Mouse (Mus musculus) kidney, embryonic 14.5 days (tissue): ENCODE data around the gene Nup88. TPM values are rescaled to one million over a fixed set of nuclear protein-coding genes. Genes with fewer than 3 reads are reported as not detected.
"Not testable (repeated sequence)": the region's sequence is repeated elsewhere in the genome, so short reads cannot be mapped to it uniquely, and the experiment has no call there.

ENCODE experiments used
- ATAC-seq: fragments of 200-750 bp; cut with Nextera tagmentation; 2 replicates; pipeline ENCODE4 v1.8.0; 2017; ENCODE audit warnings: moderate number of reproducible peaks, mild to moderate bottlenecking, moderate TSS enrichment, moderate library complexity; ENCODE audit not compliant: low FRiP score, low TSS enrichment
- H3K27ac ChIP-seq: fragments of 300-500 bp; sonication (generic); 2 replicates; pipeline ENCODE4 v1.5.1; 2014; ENCODE audit warnings: low read depth, mild to moderate bottlenecking, low read length, moderate library complexity, mixed read lengths
- H3K27me3 ChIP-seq: fragments of 300-500 bp; sonication (generic); 2 replicates; pipeline ENCODE4 v1.6.1; 2014; ENCODE audit warnings: mild to moderate bottlenecking, low read length; ENCODE audit not compliant: control insufficient read depth, insufficient read depth
- H3K36me3 ChIP-seq: fragments of 300-500 bp; sonication (generic); 2 replicates; pipeline ENCODE4 v1.6.1; 2014; ENCODE audit warnings: low read length, mixed read lengths; ENCODE audit not compliant: control insufficient read depth, insufficient read depth
- H3K4me1 ChIP-seq: fragments of 300-500 bp; sonication (generic); 2 replicates; pipeline ENCODE4 v1.6.1; 2014; ENCODE audit warnings: low read length, mixed read lengths; ENCODE audit not compliant: control insufficient read depth, insufficient read depth
- H3K4me2 ChIP-seq: fragments of 300-500 bp; sonication (generic); replicated peaks from 2 replicates; pipeline ENCODE4 v1.6.1; 2014; ENCODE audit warnings: low read depth, mild to moderate bottlenecking, low read length
- H3K4me3 ChIP-seq: fragments of 300-500 bp; sonication (generic); 2 replicates; pipeline ENCODE4 v1.5.1; 2014; ENCODE audit warnings: mild to moderate bottlenecking, low read length
- H3K9ac ChIP-seq: fragments of 300-500 bp; sonication (generic); 2 replicates; pipeline ENCODE4 v1.6.1; 2014; ENCODE audit warnings: low read depth, mild to moderate bottlenecking, low read length, moderate library complexity
- H3K9me3 ChIP-seq: fragments of 300-500 bp; sonication (generic); 2 replicates; pipeline ENCODE4 v1.6.1; 2016; ENCODE audit warnings: low read length; ENCODE audit not compliant: control insufficient read depth
- WGBS: fragments of 180-500 bp; shearing (Covaris S2); extraction: QIAGEN DNeasy Blood & Tissue Kit; methylation state at CpG from one replicate; pipeline ENCODE4 v1.1.7; 2014; 5-methylcytosine and 5-hydroxymethylcytosine counted together
- polyA plus RNA-seq: library from polyadenylated mRNA; unstranded; fragments of >200 nt; fragmentation: Nextera tagmentation; extraction: Ambion mirVana; gene quantifications from 2 replicates; pipeline ENCODE4 v1.2.1, GENCODE M21; 2014

Nup88 gene
- polyA plus RNA-seq, 1 experiment from 2014 or later: 142 TPM

DNA sequence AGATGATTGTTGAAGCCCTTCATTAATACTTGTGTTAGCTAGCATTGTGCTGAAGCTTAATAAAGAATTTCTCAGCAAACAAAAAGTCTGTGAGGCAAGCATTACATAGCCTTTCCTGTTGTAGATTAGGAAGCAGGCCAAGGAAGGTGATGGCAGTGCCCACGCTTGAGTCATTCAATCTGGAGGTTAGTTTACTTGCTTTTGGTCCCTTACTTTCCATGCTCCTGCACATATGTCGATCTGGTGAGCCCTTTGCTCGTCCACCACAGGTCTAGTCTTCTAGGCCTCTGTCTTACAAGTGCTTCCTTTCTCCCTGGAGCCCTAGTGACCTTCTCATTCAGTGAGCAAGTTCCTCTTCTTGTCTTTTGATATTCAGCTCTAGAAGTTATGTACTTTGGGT lies 63.1 kb downstream of the Nup88 start:
- Histone ChIP-seq H3K4me2 (no peak overlapping the region), H3K27me3 (no peaks in the 10 kb centered on the region), H3K9ac (no peak overlapping the region), H3K9me3 (no peaks in the 10 kb centered on the region), H3K27ac (no peak overlapping the region), H3K4me3 (no peak overlapping the region), H3K4me1 (no peaks in the 10 kb centered on the region), H3K36me3 (peaks cover 32% of the 10 kb centered on the region)
- no peak for ATAC-seq
- WGBS: 89% methylated on average over 3 of the region's 3 CpGs

DNA sequence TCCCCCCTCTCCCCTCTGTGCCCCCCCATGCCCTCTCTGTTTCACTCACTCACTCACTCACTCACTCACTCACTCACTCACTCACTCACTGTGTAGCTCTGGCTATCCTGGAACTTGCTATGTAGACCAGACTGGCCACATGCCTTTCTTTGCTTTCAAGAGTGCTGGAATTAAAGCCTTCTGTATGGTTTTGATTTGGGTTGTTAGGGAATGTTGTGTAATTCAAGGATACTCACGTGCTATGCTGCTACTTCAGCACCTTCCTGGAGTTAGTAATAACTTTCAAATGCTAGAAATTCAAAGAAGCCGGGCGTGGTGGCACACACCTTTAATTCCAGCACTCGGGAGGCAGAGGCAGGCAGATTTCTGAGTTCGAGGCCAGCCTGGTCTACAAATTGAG lies 71.6 kb downstream of the Nup88 start:
- WGBS: 91% methylated on average over 5 of the region's 5 CpGs
- H3K4me1 ChIP-seq, H3K4me3 ChIP-seq, ATAC-seq, H3K27me3 ChIP-seq, H3K9me3 ChIP-seq, H3K27ac ChIP-seq, H3K9ac ChIP-seq, H3K4me2 ChIP-seq: not testable (repeated sequence)
- peaks cover 28% of the 10 kb centered on the region; the same call in 1 of the 2 replicates for H3K36me3 ChIP-seq

DNA sequence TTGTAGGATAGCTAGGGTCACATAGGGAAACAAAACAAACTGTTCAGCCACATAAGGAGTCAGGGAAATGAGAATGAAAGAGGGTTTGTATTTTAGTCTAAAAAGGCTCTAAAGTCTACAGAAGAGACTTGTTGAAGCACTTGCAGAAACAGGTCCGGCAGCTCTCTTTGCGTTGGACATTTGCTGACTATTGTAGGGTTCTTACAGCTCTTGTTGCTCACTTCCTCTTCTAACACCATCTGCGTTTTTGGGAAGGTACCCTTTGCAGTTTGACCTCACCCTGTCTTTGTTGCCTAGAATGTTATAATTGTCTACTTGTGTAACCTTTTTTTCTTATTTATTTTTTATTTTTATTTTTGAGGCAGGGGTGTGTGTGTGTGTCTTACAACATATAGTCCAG lies 72.1 kb downstream of the Nup88 start:
- 95% methylated on average over 3 of the region's 3 CpGs for WGBS
- H3K27ac ChIP-seq: no peak overlapping the region
- no peak overlapping the region for H3K9ac ChIP-seq
- peaks cover 26% of the 10 kb centered on the region; the same call in 1 of the 2 replicates for H3K36me3 ChIP-seq
- H3K4me2 ChIP-seq: no peak overlapping the region
- H3K4me3 ChIP-seq: no peak overlapping the region
- H3K9me3 ChIP-seq: no peaks in the 10 kb centered on the region
- H3K4me1 ChIP-seq: no peaks in the 10 kb centered on the region
- no peak for ATAC-seq
- no peaks in the 10 kb centered on the region for H3K27me3 ChIP-seq

Other genes with a start within 250 kb of the Nup88 start
- gene Zfp3, start 205.8 kb downstream of the Nup88 start, polyA plus RNA-seq: 3.6 and 6.9 TPM in 2 replicates
- gene Scimp, start 157.4 kb downstream of the Nup88 start, polyA plus RNA-seq: not detected in 2 replicates
- 22.6 and 36.9 TPM in 2 replicates for gene Rabep1, start 125.2 kb downstream of the Nup88 start, polyA plus RNA-seq
- gene Rpain, start 240 bp upstream of the Nup88 start, polyA plus RNA-seq: 69.4 and 73.4 TPM in 2 replicates
- gene C1qbp, start 13.1 kb upstream of the Nup88 start, polyA plus RNA-seq: 288 and 307 TPM in 2 replicates
- 10.7 and 29.9 TPM in 2 replicates for gene Dhx33, start 34.5 kb upstream of the Nup88 start, polyA plus RNA-seq
- gene Mis12, start 49.6 kb upstream of the Nup88 start, polyA plus RNA-seq: 23.2 and 31.1 TPM in 2 replicates
- gene Derl2, start 49.9 kb upstream of the Nup88 start, polyA plus RNA-seq: 37.3 and 42.7 TPM in 2 replicates
- 25.5 and 61.4 TPM in 2 replicates for gene 6330403K07Rik, start 63.5 kb upstream of the Nup88 start, polyA plus RNA-seq
- 0.16 TPM in 1 of 2 replicates, not detected in the other for gene Nlrp1a, start 174.7 kb upstream of the Nup88 start, polyA plus RNA-seq